Comparison of ENCODE assay signal across 16 mouse cellular contexts in genomic region chr4:147937486-147937885, GRCm38 (mm10). TPM values are rescaled to one million over a fixed set of nuclear protein-coding genes. Genes with fewer than 3 reads are reported as not detected.
A peak's percentile ranks its signal among the peaks of the same experiment; 100 is the strongest.
DNase-seq lines count a peak whose midpoint lies in the region; ATAC-seq and TF ChIP-seq lines count a peak whose summit lies in the region.
"Had no signal": no experiment of that assay in that cellular context is flagged by ENCODE, and none has a peak within 500 bp of the region (broad histone marks: within the 10 kb centered on the region; RNA-seq: fewer than 3 reads in every experiment).

No protein-coding gene starts in this region.

- H3K27me3 ChIP-seq in liver, adult 2 months (ENCODE audit: control insufficient read depth, insufficient read depth, low read length) = no peaks in the 10 kb centered on the region
- H3K27me3 ChIP-seq in embryonic facial prominence, embryonic 14.5 days (replicated peaks; ENCODE audit: control insufficient read depth, insufficient read depth, low read length) = no peaks in the 10 kb centered on the region
- no peaks in the 10 kb centered on the region for H3K27me3 ChIP-seq in myocyte (ENCODE audit: control insufficient read depth, insufficient read depth, insufficient read length)
- H3K27me3 ChIP-seq: embryonic facial prominence, embryonic 12.5 days; midbrain, embryonic 15.5 days; neural tube, embryonic 12.5 days had no signal

- no peak overlapping the region for H3K9ac ChIP-seq in liver, adult 2 months (ENCODE audit: low read depth, low read length)
- no peak overlapping the region for H3K9ac ChIP-seq in embryonic facial prominence, embryonic 14.5 days (ENCODE audit: low read depth, low read length)

- H3K4me3 ChIP-seq in gastrocnemius, adult 2 months = peak overlapping the region; percentile 95
- H3K4me3 ChIP-seq in liver, adult 2 months (ENCODE audit: insufficient read depth, low read depth, low read length) = no peak overlapping the region
- no peak overlapping the region for H3K4me3 ChIP-seq in embryonic facial prominence, embryonic 14.5 days (ENCODE audit: low read depth, low read length)
- H3K4me3 ChIP-seq in myocyte = peak overlapping the region; percentile 52

- H3K4me1 ChIP-seq in liver, adult 2 months (ENCODE audit: control insufficient read depth, insufficient read depth, low read length) = peaks cover 26% of the 10 kb centered on the region
- peaks cover 66% of the 10 kb centered on the region for H3K4me1 ChIP-seq in embryonic facial prominence, embryonic 14.5 days (ENCODE audit: control insufficient read depth, insufficient read depth, low read length)

- no peaks in the 10 kb centered on the region for H3K36me3 ChIP-seq in liver, adult 2 months (ENCODE audit: control insufficient read depth, insufficient read depth, low read length)
- H3K36me3 ChIP-seq in embryonic facial prominence, embryonic 14.5 days (ENCODE audit: control insufficient read depth, insufficient read depth, low read length) = no peaks in the 10 kb centered on the region
- H3K36me3 ChIP-seq in myocyte (ENCODE audit: control insufficient read depth, insufficient read depth) = no peaks in the 10 kb centered on the region
- H3K36me3 ChIP-seq: forebrain, embryonic 12.5 days; midbrain, embryonic 15.5 days; neural tube, embryonic 12.5 days had no signal

- TF ChIP-seq CTCF in gastrocnemius, adult 2 months (IDR thresholded peaks at IDR 0.05) = no peak
- no peak for TF ChIP-seq CTCF in liver, adult 2 months (IDR thresholded peaks at IDR 0.05; ENCODE audit: low read depth, low read length)

- no peak for ATAC-seq in embryonic facial prominence, embryonic 14.5 days (ENCODE audit: low read depth)
- ATAC-seq: midbrain, embryonic 15.5 days had no signal

- H3K4me2 ChIP-seq in embryonic facial prominence, embryonic 14.5 days (ENCODE audit: low read depth, low read length) = 0 out of 2 replicates have a peak overlapping the region, but pooled peaks have one; percentile 75
- peak overlapping the region; percentile 95 for H3K4me2 ChIP-seq in myocyte (ENCODE audit: low read depth)

- DNase-seq in gastrocnemius, adult 2 months = no peak
- DNase-seq in gastrocnemius, postnatal 14 days = no peak
- no peak for DNase-seq in liver, adult 2 months (ENCODE audit: extremely low read depth, low read depth, low spot score)
- DNase-seq in liver = no peak
- DNase-seq in embryonic facial prominence, embryonic 14.5 days (ENCODE audit: low spot score) = no peak
- DNase-seq in cerebellum, adult 8-10 months = no peak
- no peak for DNase-seq in cerebellum, adult 9-10 months
- DNase-seq: cerebellum, postnatal 10 days had no signal

- H3K27ac ChIP-seq in gastrocnemius, adult 2 months = peak overlapping the region; percentile 98
- peak overlapping the region; percentile 78 for H3K27ac ChIP-seq in liver, adult 2 months (replicated peaks; ENCODE audit: insufficient read depth, low read depth, low read length)
- peak overlapping the region; percentile 91; the same call in 1 of the 2 replicates for H3K27ac ChIP-seq in embryonic facial prominence, embryonic 14.5 days (replicated peaks; ENCODE audit: low read depth, low read length)
- H3K27ac ChIP-seq: forebrain, embryonic 12.5 days; neural tube, embryonic 12.5 days had no signal

- intact Hi-C loops in gastrocnemius, adult 2 months (cut with DNase I) = no loop called here
- intact Hi-C loops in gastrocnemius, postnatal 14 days (cut with DNase I; ENCODE audit: low total_unique reads) = no loop called here

- no peak overlapping the region for H3ac ChIP-seq in myocyte (ENCODE audit: control insufficient read depth, insufficient read length)

- TF ChIP-seq POLR2A in liver, adult 2 months (IDR thresholded peaks at IDR 0.05; ENCODE audit: extremely low read depth, insufficient read depth, low read length) = no peak
- TF ChIP-seq POLR2A in myocyte (IDR thresholded peaks at IDR 0.05; ENCODE audit: insufficient read length, low read depth) = no peak

- peaks cover 27% of the 10 kb centered on the region for H3K79me2 ChIP-seq in liver, adult 2 months (ENCODE audit: control insufficient read depth, insufficient read depth, low read length)
- peaks cover 25% of the 10 kb centered on the region for H3K79me2 ChIP-seq in myocyte (ENCODE audit: control insufficient read depth, insufficient read depth)

- whole genome bisulfite sequencing in liver, adult 2 months = 81% methylated on average over 5 of the region's 5 CpGs
- WGBS in embryonic facial prominence, embryonic 14.5 days = 53% methylated on average over 5 of the region's 5 CpGs

- H3K9me3 ChIP-seq in embryonic facial prominence, embryonic 14.5 days (ENCODE audit: control insufficient read depth, low read length) = no peaks in the 10 kb centered on the region
- H3K9me3 ChIP-seq: embryonic facial prominence, embryonic 12.5 days; forebrain, embryonic 12.5 days; midbrain, embryonic 15.5 days; neural tube, embryonic 12.5 days had no signal

TF ChIP-seq in myocyte, 11 proteins besides CTCF, POLR2A, EP300 and RAD21:
- TF ChIP-seq MYOG (IDR thresholded peaks at IDR 0.05; ENCODE audit: control insufficient read depth in 1 of 3, insufficient read depth in 1 of 3, insufficient read length in 2 of 3, low read depth in 2 of 3) (no peak), TCF12 (IDR thresholded peaks at IDR 0.05; ENCODE audit: insufficient read depth, poor library complexity, severe bottlenecking) (no peak), TCF3 (IDR thresholded peaks at IDR 0.05; ENCODE audit: insufficient read length, low read depth) (no peak), SRF (IDR thresholded peaks at IDR 0.05; ENCODE audit: control insufficient read depth, insufficient read length, low read depth) (no peak), MAX (IDR thresholded peaks at IDR 0.05; ENCODE audit: low read depth) (no peak), USF1 (IDR thresholded peaks at IDR 0.05; ENCODE audit: low read depth) (no peak), MYOD1 (IDR thresholded peaks at IDR 0.05; ENCODE audit: control insufficient read depth in 1 of 3, insufficient read length in 2 of 3, low read depth in 2 of 3) (no peak), E2F4 (IDR thresholded peaks at IDR 0.05; ENCODE audit: insufficient read depth) (no peak), POLR2AphosphoS2 (IDR thresholded peaks at IDR 0.05; ENCODE audit: insufficient read length, low read depth) (no peak), REST (IDR thresholded peaks at IDR 0.05; ENCODE audit: insufficient read depth, insufficient read length) (no peak), CEBPB (IDR thresholded peaks at IDR 0.05; ENCODE audit: insufficient read depth, poor library complexity, severe bottlenecking) (no peak)
TF ChIP-seq in myocyte: peak in this region for 0.

RNA-seq across cellular contexts. Expression of gene Plod1, which starts 0.9 kb away (rescaled TPM):
- 10 to 100 TPM; 17.1 to 25.9 TPM for total RNA-seq in gastrocnemius, adult 2 months (2021)
- 10 to 100 TPM; 43.4 to 48.8 TPM for total RNA-seq in gastrocnemius, postnatal 14 days (2021)
- total RNA-seq in liver, adult 2 months (2014; rRNA removed) = 24.5 and 27.3 TPM in 2 replicates
- 32.9 and 38.3 TPM in 2 replicates for polyA plus RNA-seq in liver, adult 2 months (2012; rRNA removed)
- 83.8 and 102 TPM in 2 replicates for polyA plus RNA-seq in embryonic facial prominence, embryonic 14.5 days (2014; fragmentation: Nextera tagmentation; extraction: Ambion mirVana)
- polyA plus RNA-seq in myocyte (2012; fragmentation: generic; extraction: Trizol) = 77.2 TPM

RNA-seq across cellular contexts. Expression of gene 2510039O18Rik, which starts 3.2 kb away (rescaled TPM):
- 10 to 100 TPM; 17.0 to 21.5 TPM for total RNA-seq in gastrocnemius, adult 2 months (2021)
- 10 to 100 TPM; 22.1 to 23.8 TPM for total RNA-seq in gastrocnemius, postnatal 14 days (2021)
- 13.5 and 16.8 TPM in 2 replicates for total RNA-seq in liver, adult 2 months (2014; rRNA removed)
- 36.6 and 40.1 TPM in 2 replicates for polyA plus RNA-seq in liver, adult 2 months (2012; rRNA removed)
- 23.0 and 23.4 TPM in 2 replicates for polyA plus RNA-seq in embryonic facial prominence, embryonic 14.5 days (2014; fragmentation: Nextera tagmentation; extraction: Ambion mirVana)
- 49.9 TPM for polyA plus RNA-seq in myocyte (2012; fragmentation: generic; extraction: Trizol)

RNA-seq across cellular contexts. Expression of gene Mfn2, which starts 33.0 kb away (rescaled TPM):
- total RNA-seq in gastrocnemius, adult 2 months (2021) = 100 to 1,000 TPM; 416 to 452 TPM
- total RNA-seq in gastrocnemius, postnatal 14 days (2021) = 100 to 1,000 TPM; 292 to 356 TPM
- 36.6 and 37.7 TPM in 2 replicates for total RNA-seq in liver, adult 2 months (2014; rRNA removed)
- 49.4 and 50.3 TPM in 2 replicates for polyA plus RNA-seq in liver, adult 2 months (2012; rRNA removed)
- polyA plus RNA-seq in embryonic facial prominence, embryonic 14.5 days (2014; fragmentation: Nextera tagmentation; extraction: Ambion mirVana) = 37.0 and 37.5 TPM in 2 replicates
- polyA plus RNA-seq in myocyte (2012; fragmentation: generic; extraction: Trizol) = 75.8 TPM

RNA-seq across cellular contexts. Expression of gene Nppb, which starts 48.1 kb away (rescaled TPM):
- not detected for total RNA-seq in gastrocnemius, adult 2 months (2021)
- total RNA-seq in gastrocnemius, postnatal 14 days (2021) = not detected
- total RNA-seq in liver, adult 2 months (2014; rRNA removed) = not detected in 2 replicates
- not detected in 2 replicates for polyA plus RNA-seq in liver, adult 2 months (2012; rRNA removed)
- 0.28 TPM in 1 of 2 replicates, not detected in the other for polyA plus RNA-seq in embryonic facial prominence, embryonic 14.5 days (2014; fragmentation: Nextera tagmentation; extraction: Ambion mirVana)
- 0.26 TPM for polyA plus RNA-seq in myocyte (2012; fragmentation: generic; extraction: Trizol)
- total RNA-seq: layer of hippocampus, adult 18-20 months; left cerebral cortex, postnatal 25 days had no signal
- polyA plus RNA-seq: embryonic facial prominence, embryonic 12.5 days; forebrain, embryonic 12.5 days; midbrain, embryonic 15.5 days; neural tube, embryonic 12.5 days; spleen, adult 2 months had no signal

Comparison
In these comparisons a context has a peak if more than half of its experiments do, and no peak if none do; other contexts are left out.
1. H3K4me3 ChIP-seq: peak in gastrocnemius, adult 2 months (single experiment) and myocyte (single experiment); none in liver, adult 2 months (single experiment) and embryonic facial prominence, embryonic 14.5 days (single experiment).
2. Peak in every context shown above with its lines, with median percentiles within 50 percentile points of each other: H3K27ac ChIP-seq.